Mouse (Mus musculus): ENCODE measurements around the gene Rhbdd1. TPM values are rescaled to one million over a fixed set of nuclear protein-coding genes. Genes with fewer than 3 reads are reported as not detected.

The Rhbdd1 gene
- polyA plus RNA-seq, 1 experiment from 2014 or later = 3.2 TPM

GRCm38 (mm10) chr1:82470516-82471225 lies 154.4 kb downstream of the Rhbdd1 start:
- no peak for DNase-seq

GRCm38 (mm10) chr1:82473467-82473866 lies 157.2 kb downstream of the Rhbdd1 start:
- ATAC-seq (ENCODE audit: low FRiP score, low TSS enrichment) (no peak), DNase-seq (no peak)
- H3K9me3 ChIP-seq (ENCODE audit: control insufficient read depth, low read length) = no peaks in the 10 kb centered on the region
- no peaks in the 10 kb centered on the region for H3K27me3 ChIP-seq (ENCODE audit: control insufficient read depth, insufficient read depth, low read length)
- H3K4me3 ChIP-seq (replicated peaks; ENCODE audit: low read depth, low read length) = no peak overlapping the region
- 0 out of 2 replicates have a peak, but pooled peaks cover 4% of the 10 kb centered on the region for H3K4me1 ChIP-seq (ENCODE audit: control insufficient read depth, insufficient read depth, low read length)
- no peak overlapping the region for H3K4me2 ChIP-seq (ENCODE audit: low read length)
- H3K27ac ChIP-seq (replicated peaks; ENCODE audit: low read depth, low read length) = no peak overlapping the region
- H3K9ac ChIP-seq (replicated peaks; ENCODE audit: low read length) = no peak overlapping the region
- no peaks in the 10 kb centered on the region for H3K36me3 ChIP-seq (ENCODE audit: control insufficient read depth, insufficient read depth, low read length)

More at GRCm38 (mm10) chr1:82470516-82471225, 154.4 kb downstream of the Rhbdd1 start:
- no peaks in the 10 kb centered on the region for H3K4me1 ChIP-seq (ENCODE audit: control insufficient read depth, insufficient read depth, low read length)
- no peak overlapping the region for H3K4me2 ChIP-seq (ENCODE audit: low read length)
- no peak for ATAC-seq (ENCODE audit: low FRiP score, low TSS enrichment)
- no peak overlapping the region for H3K27ac ChIP-seq (replicated peaks; ENCODE audit: low read depth, low read length)
- WGBS = 93% methylated on average over 10 of the region's 10 CpGs
- H3K27me3 ChIP-seq (ENCODE audit: control insufficient read depth, insufficient read depth, low read length) = no peaks in the 10 kb centered on the region
- H3K36me3 ChIP-seq (ENCODE audit: control insufficient read depth, insufficient read depth, low read length) = no peaks in the 10 kb centered on the region
- H3K4me3 ChIP-seq (replicated peaks; ENCODE audit: low read depth, low read length) = no peak overlapping the region
- no peak overlapping the region for H3K9ac ChIP-seq (replicated peaks; ENCODE audit: low read length)
- no peaks in the 10 kb centered on the region for H3K9me3 ChIP-seq (ENCODE audit: control insufficient read depth, low read length)

DNA sequence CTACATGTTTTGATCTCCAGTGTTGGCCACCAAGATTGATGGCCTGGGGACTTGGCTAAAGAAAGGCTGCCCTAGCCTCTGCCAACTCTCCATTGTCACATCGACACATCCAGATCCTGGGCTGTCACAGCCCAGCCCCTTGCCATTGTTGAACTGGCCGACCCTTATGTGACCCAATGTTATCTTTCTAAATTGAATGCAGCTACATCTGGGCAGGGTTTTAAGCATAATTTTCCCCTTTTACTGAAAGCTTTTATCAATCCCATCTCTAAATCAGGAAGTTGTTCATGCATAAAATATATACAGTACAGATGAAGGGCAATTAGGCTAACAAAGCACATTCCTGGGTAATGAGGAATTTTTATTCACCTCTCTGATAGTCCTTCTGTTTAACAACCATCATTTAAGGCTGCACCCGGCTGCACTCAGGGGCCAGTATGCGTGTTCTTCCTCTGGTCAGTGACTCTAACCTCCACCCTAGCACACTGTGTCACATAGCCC lies 158.3 kb downstream of the Rhbdd1 start:
- H3K4me2 ChIP-seq (ENCODE audit: low read length) = no peak overlapping the region
- no peaks in the 10 kb centered on the region for H3K36me3 ChIP-seq (ENCODE audit: control insufficient read depth, insufficient read depth, low read length)
- no peak overlapping the region for H3K9ac ChIP-seq (replicated peaks; ENCODE audit: low read length)
- no peak for ATAC-seq (ENCODE audit: low FRiP score, low TSS enrichment)
- H3K4me3 ChIP-seq (replicated peaks; ENCODE audit: low read depth, low read length) = no peak overlapping the region
- H3K27me3 ChIP-seq (ENCODE audit: control insufficient read depth, insufficient read depth, low read length) = no peaks in the 10 kb centered on the region
- H3K27ac ChIP-seq (replicated peaks; ENCODE audit: low read depth, low read length) = no peak overlapping the region
- no peak for DNase-seq
- WGBS = 25% methylated on average over 4 of the region's 4 CpGs
- no peaks in the 10 kb centered on the region for H3K9me3 ChIP-seq (ENCODE audit: control insufficient read depth, low read length)
- 0 out of 2 replicates have a peak, but pooled peaks cover 4% of the 10 kb centered on the region for H3K4me1 ChIP-seq (ENCODE audit: control insufficient read depth, insufficient read depth, low read length)

- H3K9ac ChIP-seq (replicated peaks; ENCODE audit: low read length) = no peak overlapping the region
- H3K27me3 ChIP-seq (ENCODE audit: control insufficient read depth, insufficient read depth, low read length) = no peaks in the 10 kb centered on the region
- 0 out of 2 replicates have a peak, but pooled peaks cover 4% of the 10 kb centered on the region for H3K4me1 ChIP-seq (ENCODE audit: control insufficient read depth, insufficient read depth, low read length)
- H3K4me3 ChIP-seq (replicated peaks; ENCODE audit: low read depth, low read length) = no peak overlapping the region
- H3K36me3 ChIP-seq (ENCODE audit: control insufficient read depth, insufficient read depth, low read length) = no peaks in the 10 kb centered on the region
- no peak overlapping the region for H3K27ac ChIP-seq (replicated peaks; ENCODE audit: low read depth, low read length)
- H3K4me2 ChIP-seq (ENCODE audit: low read length) = no peak overlapping the region
- no peak for DNase-seq
- WGBS = 37% methylated on average over 5 of the region's 5 CpGs
- no peak for ATAC-seq (ENCODE audit: low FRiP score, low TSS enrichment)
- H3K9me3 ChIP-seq (ENCODE audit: control insufficient read depth, low read length) = no peaks in the 10 kb centered on the region
These were observed 159.0 kb downstream of the Rhbdd1 start for GRCm38 (mm10) chr1:82475254-82475653.

- DNase-seq (no peak), ATAC-seq (ENCODE audit: low FRiP score, low TSS enrichment) (no peak)
- H3K4me1 ChIP-seq (ENCODE audit: control insufficient read depth, insufficient read depth, low read length) = 0 out of 2 replicates have a peak, but pooled peaks cover 4% of the 10 kb centered on the region
- H3K9ac ChIP-seq (replicated peaks; ENCODE audit: low read length) = no peak overlapping the region
- H3K4me3 ChIP-seq (replicated peaks; ENCODE audit: low read depth, low read length) = no peak overlapping the region
- H3K27me3 ChIP-seq (ENCODE audit: control insufficient read depth, insufficient read depth, low read length) = no peaks in the 10 kb centered on the region
- no peak overlapping the region for H3K4me2 ChIP-seq (ENCODE audit: low read length)
- H3K27ac ChIP-seq (replicated peaks; ENCODE audit: low read depth, low read length) = no peak overlapping the region
- H3K9me3 ChIP-seq (ENCODE audit: control insufficient read depth, low read length) = no peaks in the 10 kb centered on the region
- H3K36me3 ChIP-seq (ENCODE audit: control insufficient read depth, insufficient read depth, low read length) = no peaks in the 10 kb centered on the region
- WGBS = 84% methylated on average over 4 of the region's 4 CpGs
These were observed 159.6 kb downstream of the Rhbdd1 start for GRCm38 (mm10) chr1:82475821-82476220.

DNA sequence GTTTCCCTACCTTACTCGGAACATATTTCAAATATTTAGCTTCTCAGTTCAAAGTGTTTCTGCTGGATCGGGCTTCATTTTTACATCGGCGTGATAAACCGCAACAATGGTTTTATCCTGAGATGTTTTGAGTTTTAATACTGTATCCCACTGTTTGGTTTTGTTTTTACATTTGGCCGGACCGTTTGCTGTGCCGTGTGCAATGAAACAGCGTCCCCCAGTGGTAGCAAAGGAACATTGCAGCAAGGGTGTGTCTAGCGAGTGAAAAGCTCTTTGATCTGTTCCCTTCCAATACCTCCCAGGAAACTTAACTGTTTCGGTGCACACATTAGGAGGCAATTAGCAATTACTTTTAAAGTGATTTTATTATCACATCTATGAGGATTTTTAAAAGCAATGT lies 160.0 kb downstream of the Rhbdd1 start:
- 0 out of 2 replicates have a peak, but pooled peaks cover 4% of the 10 kb centered on the region for H3K4me1 ChIP-seq (ENCODE audit: control insufficient read depth, insufficient read depth, low read length)
- H3K9ac ChIP-seq (replicated peaks; ENCODE audit: low read length) = no peak overlapping the region
- H3K27ac ChIP-seq (replicated peaks; ENCODE audit: low read depth, low read length) = no peak overlapping the region
- no peak overlapping the region for H3K4me3 ChIP-seq (replicated peaks; ENCODE audit: low read depth, low read length)
- no peaks in the 10 kb centered on the region for H3K36me3 ChIP-seq (ENCODE audit: control insufficient read depth, insufficient read depth, low read length)
- 50% methylated on average over 11 of the region's 11 CpGs for WGBS
- no peaks in the 10 kb centered on the region for H3K27me3 ChIP-seq (ENCODE audit: control insufficient read depth, insufficient read depth, low read length)
- H3K9me3 ChIP-seq (ENCODE audit: control insufficient read depth, low read length) = no peaks in the 10 kb centered on the region
- DNase-seq (peak; percentile 75), ATAC-seq (ENCODE audit: low FRiP score, low TSS enrichment) (peak; percentile 51; the same call in 1 of the 2 replicates)
- H3K4me2 ChIP-seq (ENCODE audit: low read length) = 0 out of 2 replicates have a peak overlapping the region, but pooled peaks have one; percentile 5

DNA sequence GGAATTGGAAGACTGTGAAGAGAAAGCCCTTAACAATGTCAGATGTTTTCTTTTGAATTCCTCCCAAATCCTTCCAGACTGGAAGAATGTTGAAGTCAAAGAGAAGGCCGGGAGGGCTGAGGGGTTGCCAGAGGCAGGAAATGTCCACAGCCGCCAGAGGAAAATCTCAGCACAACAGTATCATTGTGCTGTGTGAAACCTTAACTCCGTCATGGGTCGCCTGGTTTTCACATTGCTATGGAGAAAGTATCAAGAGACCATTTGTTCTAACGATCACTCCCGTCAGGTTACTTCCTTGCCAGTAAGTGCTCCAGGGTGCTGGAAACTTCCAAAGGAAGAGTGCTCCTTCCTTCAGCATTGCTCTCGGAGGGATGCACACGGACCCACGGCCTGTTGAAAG lies 160.5 kb downstream of the Rhbdd1 start:
- peak; percentile 48 for DNase-seq
- Histone ChIP-seq H3K36me3 (ENCODE audit: control insufficient read depth, insufficient read depth, low read length) (no peaks in the 10 kb centered on the region), H3K4me1 (ENCODE audit: control insufficient read depth, insufficient read depth, low read length) (0 out of 2 replicates have a peak, but pooled peaks cover 4% of the 10 kb centered on the region), H3K4me3 (replicated peaks; ENCODE audit: low read depth, low read length) (no peak overlapping the region), H3K9ac (replicated peaks; ENCODE audit: low read length) (no peak overlapping the region), H3K27ac (replicated peaks; ENCODE audit: low read depth, low read length) (no peak overlapping the region), H3K27me3 (ENCODE audit: control insufficient read depth, insufficient read depth, low read length) (no peaks in the 10 kb centered on the region), H3K9me3 (ENCODE audit: control insufficient read depth, low read length) (no peaks in the 10 kb centered on the region), H3K4me2 (ENCODE audit: low read length) (0 out of 2 replicates have a peak overlapping the region, but pooled peaks have one; percentile 5)
- 18% methylated on average over 9 of the region's 9 CpGs for WGBS
- peak; percentile 22; the same call in 1 of the 2 replicates for ATAC-seq (ENCODE audit: low FRiP score, low TSS enrichment)

- H3K4me3 ChIP-seq (replicated peaks; ENCODE audit: low read depth, low read length) = no peak overlapping the region
- no peaks in the 10 kb centered on the region for H3K27me3 ChIP-seq (ENCODE audit: control insufficient read depth, insufficient read depth, low read length)
- no peaks in the 10 kb centered on the region for H3K9me3 ChIP-seq (ENCODE audit: control insufficient read depth, low read length)
- 83% methylated on average over 12 of the region's 12 CpGs for WGBS
- no peak overlapping the region for H3K9ac ChIP-seq (replicated peaks; ENCODE audit: low read length)
- DNase-seq (peak; percentile 58), ATAC-seq (ENCODE audit: low FRiP score, low TSS enrichment) (no peak)
- 0 out of 2 replicates have a peak, but pooled peaks cover 4% of the 10 kb centered on the region for H3K4me1 ChIP-seq (ENCODE audit: control insufficient read depth, insufficient read depth, low read length)
- H3K4me2 ChIP-seq (ENCODE audit: low read length) = no peak overlapping the region
- H3K27ac ChIP-seq (replicated peaks; ENCODE audit: low read depth, low read length) = no peak overlapping the region
- no peaks in the 10 kb centered on the region for H3K36me3 ChIP-seq (ENCODE audit: control insufficient read depth, insufficient read depth, low read length)
These were observed 163.6 kb downstream of the Rhbdd1 start for GRCm38 (mm10) chr1:82479696-82480487.
